In genomic region chr4:63982425-63983097, GRCm38 (mm10) we compare ENCODE assay signal across 11 mouse cellular contexts.
DNase-seq lines count a peak whose midpoint lies in the region; ATAC-seq and TF ChIP-seq lines count a peak whose summit lies in the region.
"Had no signal": no experiment of that assay in that cellular context is flagged by ENCODE, and none has a peak within 500 bp of the region (broad histone marks: within the 10 kb centered on the region; RNA-seq: fewer than 3 reads in every experiment).

No protein-coding gene starts in this region.

- H3K27ac ChIP-seq in hindbrain, postnatal 0 days: no peak overlapping the region
- no peak overlapping the region for H3K27ac ChIP-seq in hindbrain, embryonic 11.5 days (ENCODE audit: low read depth, low read length)
- H3K27ac ChIP-seq in lung, embryonic 15.5 days: peak overlapping the region; percentile 71
- no peak overlapping the region for H3K27ac ChIP-seq in stomach, postnatal 0 days (replicated peaks)
- H3K27ac ChIP-seq: heart, adult 2 months; layer of hippocampus, adult 2 months; left cerebral cortex, adult 2 months; macrophage had no signal

- no peaks in the 10 kb centered on the region for H3K36me3 ChIP-seq in hindbrain, postnatal 0 days (ENCODE audit: insufficient read depth, low read length)
- H3K36me3 ChIP-seq in hindbrain, embryonic 11.5 days (ENCODE audit: control insufficient read depth, insufficient read depth, low read length): no peaks in the 10 kb centered on the region
- no peaks in the 10 kb centered on the region for H3K36me3 ChIP-seq in lung, embryonic 15.5 days
- H3K36me3 ChIP-seq in stomach, postnatal 0 days (ENCODE audit: control insufficient read depth, insufficient read depth, low read length): no peaks in the 10 kb centered on the region

- peak; percentile 79 for ATAC-seq in hindbrain, postnatal 0 days
- ATAC-seq in hindbrain, embryonic 11.5 days (ENCODE audit: low FRiP score): no peak
- ATAC-seq in lung, embryonic 15.5 days (ENCODE audit: borderline replicate concordance, extremely low read depth, low FRiP score, low TSS enrichment): no peak
- peak; percentile 45; the same call in 1 of the 2 replicates for ATAC-seq in stomach, postnatal 0 days (ENCODE audit: low FRiP score, low TSS enrichment)

- H3K9me3 ChIP-seq in hindbrain, postnatal 0 days (ENCODE audit: low read length): no peaks in the 10 kb centered on the region
- H3K9me3 ChIP-seq in hindbrain, embryonic 11.5 days (ENCODE audit: control insufficient read depth, low read length): no peaks in the 10 kb centered on the region
- no peaks in the 10 kb centered on the region for H3K9me3 ChIP-seq in lung, embryonic 15.5 days
- no peaks in the 10 kb centered on the region for H3K9me3 ChIP-seq in stomach, postnatal 0 days (ENCODE audit: control insufficient read depth, low read length)

- WGBS in hindbrain, postnatal 0 days: 64% methylated on average over 12 of the region's 12 CpGs
- 79% methylated on average over 12 of the region's 12 CpGs for WGBS in hindbrain, embryonic 11.5 days
- WGBS in lung, embryonic 15.5 days: 19% methylated on average over 12 of the region's 12 CpGs
- 33% methylated on average over 12 of the region's 12 CpGs for WGBS in large intestine, adult 2 months
- 45% methylated on average over 12 of the region's 12 CpGs for whole genome bisulfite sequencing in stomach, postnatal 0 days

- no peak overlapping the region for H3K4me2 ChIP-seq in hindbrain, postnatal 0 days (ENCODE audit: low read depth, low read length)
- H3K4me2 ChIP-seq in hindbrain, embryonic 11.5 days (replicated peaks; ENCODE audit: low read depth, low read length): no peak overlapping the region
- H3K4me2 ChIP-seq in lung, embryonic 15.5 days: peak overlapping the region; percentile 13; the same call in 1 of the 2 replicates
- H3K4me2 ChIP-seq in stomach, postnatal 0 days (replicated peaks; ENCODE audit: low read depth): no peak overlapping the region

- TF ChIP-seq EP300 in stomach, postnatal 0 days (optimal IDR thresholded peaks at IDR 0.05): no peak

- no peak for TF ChIP-seq CTCF in hindbrain, postnatal 0 days (IDR thresholded peaks at IDR 0.05; ENCODE audit: low read depth)
- TF ChIP-seq CTCF in stomach, postnatal 0 days (IDR thresholded peaks at IDR 0.05; ENCODE audit: low read depth): no peak

- peaks cover 4% of the 10 kb centered on the region; the same call in 1 of the 2 replicates for H3K4me1 ChIP-seq in hindbrain, postnatal 0 days (ENCODE audit: insufficient read depth, low read length)
- no peaks in the 10 kb centered on the region for H3K4me1 ChIP-seq in hindbrain, embryonic 11.5 days (replicated peaks; ENCODE audit: control insufficient read depth, insufficient read depth, low read length)
- H3K4me1 ChIP-seq in lung, embryonic 15.5 days: peaks cover 42% of the 10 kb centered on the region
- no peaks in the 10 kb centered on the region for H3K4me1 ChIP-seq in stomach, postnatal 0 days (replicated peaks; ENCODE audit: control insufficient read depth, insufficient read depth)

- no peak overlapping the region for H3K4me3 ChIP-seq in hindbrain, postnatal 0 days (ENCODE audit: low read length)
- no peak overlapping the region for H3K4me3 ChIP-seq in hindbrain, embryonic 11.5 days (ENCODE audit: low read depth, low read length)
- H3K4me3 ChIP-seq in lung, embryonic 15.5 days: no peak overlapping the region
- no peak overlapping the region for H3K4me3 ChIP-seq in stomach, postnatal 0 days (ENCODE audit: low read depth, low read length)
- H3K4me3 ChIP-seq: heart, adult 2 months; layer of hippocampus, adult 2 months; left cerebral cortex, adult 2 months had no signal

- DNase-seq in hindbrain, postnatal 0 days (ENCODE audit: low spot score): no peak
- no peak for DNase-seq in hindbrain, embryonic 11.5 days (ENCODE audit: low spot score)
- DNase-seq in lung, postnatal 14 days: no peak
- DNase-seq in large intestine, adult 2 months (ENCODE audit: low read depth, low spot score): peak; percentile 50
- no peak for DNase-seq in stomach, postnatal 0 days (ENCODE audit: low spot score)
- DNase-seq in urinary bladder, postnatal 25 days (ENCODE audit: low spot score): no peak
- DNase-seq: heart, adult 2 months had no signal

- no peak overlapping the region for H3K9ac ChIP-seq in hindbrain, postnatal 0 days (replicated peaks; ENCODE audit: low read length)
- H3K9ac ChIP-seq in hindbrain, embryonic 11.5 days (ENCODE audit: low read depth, low read length): no peak overlapping the region
- no peak overlapping the region for H3K9ac ChIP-seq in lung, embryonic 15.5 days
- H3K9ac ChIP-seq in stomach, postnatal 0 days (ENCODE audit: low read length): no peak overlapping the region

- no peaks in the 10 kb centered on the region for H3K27me3 ChIP-seq in hindbrain, postnatal 0 days (ENCODE audit: insufficient read depth, low read length)
- no peaks in the 10 kb centered on the region for H3K27me3 ChIP-seq in hindbrain, embryonic 11.5 days (ENCODE audit: control insufficient read depth, insufficient read depth, low read length)
- H3K27me3 ChIP-seq in lung, embryonic 15.5 days: no peaks in the 10 kb centered on the region
- no peaks in the 10 kb centered on the region for H3K27me3 ChIP-seq in stomach, postnatal 0 days (ENCODE audit: control insufficient read depth, insufficient read depth, low read length)

Comparison
In these comparisons a context has a peak if more than half of its experiments do, and no peak if none do; other contexts are left out.
1. ATAC-seq: peak in hindbrain, postnatal 0 days (single experiment) and stomach, postnatal 0 days (single experiment); none in hindbrain, embryonic 11.5 days (single experiment) and lung, embryonic 15.5 days (single experiment).